Mouse (Mus musculus) lung, adult 18-20 months (tissue): Measurements from ENCODE around the gene Bicc1.

Source experiments
- DNase-seq, 2 experiments: peaks; one replicate each; pipeline ENCODE4 v3.0.0; 2022; ENCODE audit warnings: mixed read lengths in 2 of 2

The Bicc1 gene

GRCm38 (mm10) chr10:71158940-71159675, 392 bp downstream of the Bicc1 start:
- DNase-seq, result peak; percentile 41 to 50

- no peak for DNase-seq
Measured at GRCm38 (mm10) chr10:71156569-71156968, 2.9 kb downstream of the Bicc1 start.

GRCm38 (mm10) chr10:71153610-71154009, 5.9 kb downstream of the Bicc1 start:
- DNase-seq, result no peak

GRCm38 (mm10) chr10:71153138-71153537, 6.4 kb downstream of the Bicc1 start:
- DNase-seq, result no peak

GRCm38 (mm10) chr10:71150486-71150885, 9.0 kb downstream of the Bicc1 start:
- DNase-seq, result no peak

- no peak for DNase-seq
Measured at GRCm38 (mm10) chr10:71148951-71149603, 10.4 kb downstream of the Bicc1 start.

- DNase-seq, result no peak
Measured at GRCm38 (mm10) chr10:71148226-71148625, 11.3 kb downstream of the Bicc1 start.

- DNase-seq, result no peak
Measured at GRCm38 (mm10) chr10:71146681-71147615, 12.6 kb downstream of the Bicc1 start.

GRCm38 (mm10) chr10:71145801-71146200, 13.7 kb downstream of the Bicc1 start:
- no peak for DNase-seq

- DNase-seq, result no peak
Measured at GRCm38 (mm10) chr10:71144191-71144590, 15.3 kb downstream of the Bicc1 start.

- no peak for DNase-seq
Measured at GRCm38 (mm10) chr10:71142568-71142967, 16.9 kb downstream of the Bicc1 start.

- no peak for DNase-seq
Measured at GRCm38 (mm10) chr10:71140281-71140845, 19.1 kb downstream of the Bicc1 start.

GRCm38 (mm10) chr10:71138852-71139197, 20.7 kb downstream of the Bicc1 start:
- no peak for DNase-seq

- DNase-seq, result no peak
Measured at GRCm38 (mm10) chr10:71138132-71138851, 21.2 kb downstream of the Bicc1 start.

- DNase-seq, result no peak
Measured at GRCm38 (mm10) chr10:71137606-71138005, 21.9 kb downstream of the Bicc1 start.

GRCm38 (mm10) chr10:71131333-71131732, 28.2 kb downstream of the Bicc1 start:
- no peak for DNase-seq

GRCm38 (mm10) chr10:71130261-71130660, 29.2 kb downstream of the Bicc1 start:
- no peak for DNase-seq

GRCm38 (mm10) chr10:71127951-71128331, 31.6 kb downstream of the Bicc1 start:
- no peak for DNase-seq

- no peak for DNase-seq
Measured at GRCm38 (mm10) chr10:71127278-71127950, 32.1 kb downstream of the Bicc1 start.

GRCm38 (mm10) chr10:71123974-71124373, 35.5 kb downstream of the Bicc1 start:
- no peak for DNase-seq

GRCm38 (mm10) chr10:71123395-71123794, 36.1 kb downstream of the Bicc1 start:
- DNase-seq, result no peak

GRCm38 (mm10) chr10:71122480-71122879, 37.0 kb downstream of the Bicc1 start:
- DNase-seq, result no peak
